Mouse (Mus musculus) embryonic facial prominence, embryonic 11.5 days (tissue): ENCODE data around the gene Ascl4. TPM values are rescaled to one million over a fixed set of nuclear protein-coding genes. Genes with fewer than 3 reads are reported as not detected.

Experiments used
- ATAC-seq: fragments of 200-750 bp; cut with Nextera tagmentation; replicated peaks from 2 replicates; pipeline ENCODE4 v1.8.0; 2017; ENCODE audit warnings: low read depth; ENCODE audit not compliant: insufficient number of reproducible peaks, low FRiP score, low TSS enrichment
- DNase-seq: peaks from one replicate; pipeline ENCODE4 v3.0.0-alpha.2; 2015; ENCODE audit warnings: low spot score
- H3K27ac ChIP-seq: fragments of 300-500 bp; sonication (generic); replicated peaks from 2 replicates; pipeline ENCODE4 v1.5.1; 2014; ENCODE audit warnings: mild to moderate bottlenecking, low read depth, low read length, control low read depth
- H3K27me3 ChIP-seq: fragments of 300-500 bp; sonication (generic); 2 replicates; pipeline ENCODE4 v1.6.1; 2014; ENCODE audit warnings: mild to moderate bottlenecking, low read length, moderate library complexity, mixed read lengths; ENCODE audit not compliant: control insufficient read depth, insufficient read depth
- H3K36me3 ChIP-seq: fragments of 300-500 bp; sonication (generic); replicated peaks from 2 replicates; pipeline ENCODE4 v1.6.1; 2014; ENCODE audit warnings: low read depth, mild to moderate bottlenecking, low read length, moderate library complexity, mixed read lengths; ENCODE audit not compliant: control insufficient read depth, insufficient read depth
- H3K4me1 ChIP-seq: fragments of 300-500 bp; sonication (generic); 2 replicates; pipeline ENCODE4 v1.6.1; 2014; ENCODE audit warnings: low read length, mixed read lengths; ENCODE audit not compliant: control insufficient read depth, insufficient read depth
- H3K4me2 ChIP-seq: fragments of 300-500 bp; sonication (generic); 2 replicates; pipeline ENCODE4 v1.6.1; 2014; ENCODE audit warnings: low read depth, mild to moderate bottlenecking, control low read depth, low read length, moderate library complexity
- H3K4me3 ChIP-seq: fragments of 300-500 bp; sonication (generic); 2 replicates; pipeline ENCODE4 v1.5.1; 2014; ENCODE audit warnings: low read depth, low read length, control low read depth
- H3K9ac ChIP-seq: fragments of 300-500 bp; sonication (generic); replicated peaks from 2 replicates; pipeline ENCODE4 v1.6.1; 2014; ENCODE audit warnings: mild to moderate bottlenecking, control low read depth, low read length
- H3K9me3 ChIP-seq: fragments of 300-500 bp; sonication (generic); replicated peaks from 2 replicates; pipeline ENCODE4 v1.6.1; 2016; ENCODE audit warnings: mild to moderate bottlenecking, low read length, inconsistent platforms, mixed read lengths; ENCODE audit not compliant: control insufficient read depth
- WGBS: fragments of 180-500 bp; shearing (Covaris S2); extraction: QIAGEN DNeasy Blood & Tissue Kit; methylation state at CpG from one replicate; pipeline ENCODE4 v1.1.7; 2014; 5-methylcytosine and 5-hydroxymethylcytosine counted together
- polyA plus RNA-seq: library from polyadenylated mRNA; unstranded; fragments of >200 nt; fragmentation: Nextera tagmentation; extraction: Ambion mirVana; gene quantifications from 2 replicates; pipeline ENCODE4 v1.2.1, GENCODE M21; 2014

The Ascl4 gene
- polyA plus RNA-seq, 1 experiment from 2014 or later, result 0.50 TPM

DNA sequence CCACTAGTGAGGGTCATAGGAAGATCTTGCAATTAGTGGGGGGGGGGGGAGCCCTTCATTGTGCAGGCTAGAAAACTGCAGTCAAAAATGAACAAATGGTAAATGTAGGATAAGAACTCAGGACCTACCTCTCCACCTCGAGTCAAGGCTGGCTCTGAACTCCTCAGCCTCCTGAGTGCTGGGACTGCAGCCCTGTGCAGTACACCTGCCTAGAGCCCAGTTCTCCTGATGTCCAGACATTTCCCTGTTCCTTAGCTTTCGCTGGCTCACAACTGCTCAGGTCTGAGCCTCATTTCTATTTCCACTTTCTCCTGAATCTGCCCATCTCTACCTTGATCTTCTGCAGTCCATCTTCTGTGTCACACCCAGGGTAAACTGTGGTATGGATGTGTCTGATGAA lies 39.0 kb downstream of the Ascl4 start:
- Histone ChIP-seq H3K27me3 (no peaks in the 10 kb centered on the region), H3K4me2 (no peak overlapping the region), H3K4me1 (no peaks in the 10 kb centered on the region), H3K9me3 (no peaks in the 10 kb centered on the region), H3K27ac (no peak overlapping the region), H3K4me3 (no peak overlapping the region), H3K9ac (no peak overlapping the region), H3K36me3 (no peaks in the 10 kb centered on the region)
- ATAC-seq, result no peak
- DNase-seq, result no peak
- 56% methylated on average over 2 of the region's 2 CpGs for WGBS

DNA sequence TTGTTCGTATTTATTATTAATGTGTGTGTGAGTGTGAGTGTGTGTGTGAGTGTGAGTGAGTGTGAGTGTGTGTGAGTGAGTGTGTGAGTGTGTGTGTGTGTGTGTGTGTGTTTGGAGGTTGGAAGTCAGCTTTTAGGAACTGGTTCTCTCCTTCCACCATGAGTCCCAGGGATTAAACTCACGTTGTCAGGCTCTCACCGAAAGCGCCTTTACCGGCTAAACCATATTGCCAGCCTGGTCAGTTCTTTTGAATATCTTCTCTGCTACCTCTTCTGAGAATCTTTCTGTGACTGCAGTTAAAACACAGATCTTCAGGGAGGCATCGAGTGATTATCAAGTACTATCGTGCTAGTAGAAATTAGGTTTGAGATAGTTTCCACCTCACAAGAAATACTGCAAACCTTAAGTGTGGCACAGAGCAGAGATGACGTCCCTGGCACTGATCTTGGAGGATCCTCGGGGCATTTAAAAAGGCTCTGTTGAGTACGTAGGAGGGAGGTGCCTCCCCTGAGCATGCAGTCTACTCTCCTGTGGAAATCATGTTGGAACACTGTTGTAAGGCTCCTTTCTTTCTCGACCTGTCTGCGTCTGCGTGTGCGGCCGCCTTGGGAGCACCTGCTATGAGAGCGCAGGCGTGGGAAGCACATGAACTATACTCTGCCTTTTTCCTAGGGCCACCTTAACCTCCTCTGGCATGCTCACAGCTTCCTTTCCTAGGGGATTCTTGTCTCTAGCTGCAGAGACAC lies 40.1 kb downstream of the Ascl4 start:
- ATAC-seq (0 out of 2 replicates have a peak, but pooled peaks have one; percentile 9), DNase-seq (no peak)
- Histone ChIP-seq H3K36me3 (no peaks in the 10 kb centered on the region), H3K4me2 (no peak overlapping the region), H3K9ac (no peak overlapping the region), H3K9me3 (no peaks in the 10 kb centered on the region), H3K27me3 (no peaks in the 10 kb centered on the region), H3K27ac (no peak overlapping the region), H3K4me3 (no peak overlapping the region), H3K4me1 (no peaks in the 10 kb centered on the region)
- WGBS, result 64% methylated on average over 17 of the region's 17 CpGs

DNA sequence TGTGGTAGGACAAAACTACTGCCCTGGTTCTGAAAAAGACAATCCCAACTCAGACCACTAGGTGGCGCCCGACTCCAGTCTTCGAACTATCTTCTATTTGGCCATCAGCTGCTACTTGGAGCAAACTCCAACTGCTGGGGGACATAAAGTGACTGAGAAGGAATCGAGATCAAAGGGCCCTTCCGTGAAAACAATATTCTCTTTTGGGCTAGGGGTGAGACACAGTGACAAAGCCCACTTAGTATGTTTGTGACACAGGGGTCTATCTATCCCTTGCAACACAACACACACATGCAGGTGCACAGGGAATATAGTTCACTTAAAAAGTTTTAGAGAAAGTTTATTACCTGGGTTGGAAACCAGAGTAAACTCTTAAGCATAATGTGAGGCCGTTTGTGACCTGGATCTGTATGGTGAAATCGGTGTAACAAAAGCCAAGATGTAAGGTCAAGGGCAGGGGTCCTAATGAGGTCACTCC lies 40.7 kb downstream of the Ascl4 start:
- Histone ChIP-seq H3K4me1 (no peaks in the 10 kb centered on the region), H3K9ac (no peak overlapping the region), H3K36me3 (no peaks in the 10 kb centered on the region), H3K27ac (no peak overlapping the region), H3K9me3 (no peaks in the 10 kb centered on the region), H3K4me2 (no peak overlapping the region), H3K27me3 (no peaks in the 10 kb centered on the region), H3K4me3 (no peak overlapping the region)
- ATAC-seq, result 0 out of 2 replicates have a peak, but pooled peaks have one; percentile 23
- 13% methylated on average over 7 of the region's 7 CpGs for WGBS
- peak; percentile 85 for DNase-seq

DNA sequence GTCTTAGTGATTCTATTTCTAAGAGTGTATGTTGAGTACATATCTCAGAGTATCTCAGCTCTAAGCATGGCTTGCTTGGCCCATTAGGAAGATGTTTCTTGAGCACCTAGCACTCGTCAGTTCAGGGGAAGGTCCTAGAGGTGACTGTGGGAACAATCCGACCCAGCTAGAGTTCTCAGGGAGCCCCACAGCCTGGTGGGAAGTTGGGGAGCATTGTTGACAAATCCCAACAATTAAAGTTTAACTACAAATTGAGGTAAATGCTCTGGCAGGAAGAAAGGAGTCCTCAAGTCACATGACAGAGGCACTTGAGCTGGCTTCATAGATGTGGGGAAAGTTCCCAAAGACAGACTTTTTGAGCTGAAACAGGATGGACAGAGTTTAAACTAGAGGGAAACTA lies 41.2 kb downstream of the Ascl4 start:
- no peak overlapping the region for H3K4me3 ChIP-seq
- H3K9ac ChIP-seq, result no peak overlapping the region
- H3K27ac ChIP-seq, result no peak overlapping the region
- ATAC-seq, result no peak
- no peaks in the 10 kb centered on the region for H3K36me3 ChIP-seq
- no peaks in the 10 kb centered on the region for H3K27me3 ChIP-seq
- H3K4me2 ChIP-seq, result no peak overlapping the region
- H3K4me1 ChIP-seq, result no peaks in the 10 kb centered on the region
- no peak for DNase-seq
- H3K9me3 ChIP-seq, result no peaks in the 10 kb centered on the region
- 43% methylated on average over 2 of the region's 2 CpGs for WGBS

DNA sequence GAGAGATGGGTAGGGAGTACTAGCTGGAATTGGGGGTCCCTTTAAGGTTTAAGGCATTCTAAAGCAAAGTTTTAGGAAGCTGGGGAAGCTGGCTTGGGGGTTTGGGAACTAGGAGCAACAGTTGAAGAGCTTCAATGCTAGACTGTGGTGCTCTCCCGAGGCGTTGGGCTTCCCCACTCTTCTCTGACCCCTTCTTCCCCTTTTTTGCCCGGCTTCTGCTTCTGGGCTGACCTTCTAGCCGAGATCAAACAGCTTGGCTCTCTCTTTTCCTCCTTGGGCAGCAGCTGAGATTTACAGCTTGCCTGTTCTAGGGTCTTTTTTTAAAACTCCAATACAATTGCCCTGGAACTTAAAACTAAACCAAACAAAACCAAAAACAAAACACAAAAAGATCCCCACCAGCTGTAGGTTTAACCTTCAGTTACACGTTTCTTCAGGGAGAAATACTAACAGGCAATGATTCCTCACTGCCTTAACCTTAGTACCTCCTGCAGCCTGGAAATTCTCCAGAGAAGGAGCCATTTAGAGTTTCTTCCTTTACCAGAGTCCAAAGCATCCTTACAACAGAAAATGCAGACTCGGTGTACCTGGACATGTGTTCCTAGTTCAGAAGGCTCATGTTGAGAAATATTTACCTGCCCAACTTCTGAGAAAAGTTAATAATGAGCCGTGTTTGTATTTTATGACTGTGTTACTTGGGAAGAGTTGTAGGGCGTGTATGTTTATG lies 42.6 kb downstream of the Ascl4 start:
- Histone ChIP-seq H3K4me2 (no peak overlapping the region), H3K27me3 (no peaks in the 10 kb centered on the region), H3K9me3 (no peaks in the 10 kb centered on the region), H3K4me1 (no peaks in the 10 kb centered on the region), H3K4me3 (no peak overlapping the region), H3K9ac (no peak overlapping the region), H3K36me3 (no peaks in the 10 kb centered on the region), H3K27ac (no peak overlapping the region)
- DNase-seq, result no peak
- ATAC-seq, result no peak
- WGBS, result 49% methylated on average over 8 of the region's 8 CpGs

DNA sequence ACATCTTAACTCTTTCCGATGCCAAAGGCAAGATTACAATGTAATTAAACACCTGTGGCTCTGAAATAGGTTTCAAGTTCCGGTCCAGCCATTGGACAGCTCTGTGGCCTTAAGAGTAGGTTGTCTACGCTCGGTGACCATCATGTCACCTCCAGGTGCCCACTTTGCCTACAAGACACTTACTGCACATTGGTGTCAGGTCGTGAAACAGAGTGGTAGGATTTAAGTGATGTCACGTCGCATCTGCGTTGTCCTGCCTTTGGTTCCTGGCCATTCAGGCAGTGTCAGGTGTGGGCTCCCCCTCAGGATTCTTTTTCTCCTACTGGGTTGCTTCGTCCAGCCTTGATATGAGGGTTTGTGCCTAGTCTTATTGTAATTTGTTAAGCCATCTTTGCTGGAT lies 44.3 kb downstream of the Ascl4 start:
- DNase-seq (no peak), ATAC-seq (no peak)
- 86% methylated on average over 9 of the region's 9 CpGs for WGBS
- no peak overlapping the region for H3K4me3 ChIP-seq
- H3K36me3 ChIP-seq, result no peaks in the 10 kb centered on the region
- no peak overlapping the region for H3K4me2 ChIP-seq
- no peaks in the 10 kb centered on the region for H3K4me1 ChIP-seq
- H3K27me3 ChIP-seq, result no peaks in the 10 kb centered on the region
- H3K9me3 ChIP-seq, result no peaks in the 10 kb centered on the region
- H3K27ac ChIP-seq, result no peak overlapping the region
- H3K9ac ChIP-seq, result no peak overlapping the region

DNA sequence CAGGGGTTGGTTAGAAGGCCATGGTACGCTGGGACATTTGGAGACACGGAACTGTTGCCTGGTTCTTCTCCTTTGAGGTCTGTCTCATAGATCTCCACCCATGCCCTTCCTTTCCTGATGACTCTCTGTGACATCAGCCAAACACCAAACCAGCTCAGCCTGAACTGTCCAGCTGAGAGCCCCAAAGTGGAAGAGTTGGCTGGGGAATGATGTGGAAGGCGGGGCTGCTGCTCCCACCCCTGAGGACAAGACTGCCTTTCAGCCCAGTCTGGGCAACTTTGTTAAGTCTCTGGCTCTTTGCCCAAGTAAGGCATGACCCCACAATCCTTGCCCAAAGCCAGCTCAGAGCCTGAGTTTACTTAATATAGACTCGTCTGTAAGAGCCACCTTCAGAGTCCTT lies 45.4 kb downstream of the Ascl4 start:
- Histone ChIP-seq H3K9me3 (no peaks in the 10 kb centered on the region), H3K27me3 (no peaks in the 10 kb centered on the region), H3K9ac (no peak overlapping the region), H3K4me2 (no peak overlapping the region), H3K4me1 (no peaks in the 10 kb centered on the region), H3K4me3 (no peak overlapping the region), H3K36me3 (no peaks in the 10 kb centered on the region), H3K27ac (no peak overlapping the region)
- no peak for DNase-seq
- 90% methylated on average over 4 of the region's 4 CpGs for WGBS
- ATAC-seq, result no peak

DNA sequence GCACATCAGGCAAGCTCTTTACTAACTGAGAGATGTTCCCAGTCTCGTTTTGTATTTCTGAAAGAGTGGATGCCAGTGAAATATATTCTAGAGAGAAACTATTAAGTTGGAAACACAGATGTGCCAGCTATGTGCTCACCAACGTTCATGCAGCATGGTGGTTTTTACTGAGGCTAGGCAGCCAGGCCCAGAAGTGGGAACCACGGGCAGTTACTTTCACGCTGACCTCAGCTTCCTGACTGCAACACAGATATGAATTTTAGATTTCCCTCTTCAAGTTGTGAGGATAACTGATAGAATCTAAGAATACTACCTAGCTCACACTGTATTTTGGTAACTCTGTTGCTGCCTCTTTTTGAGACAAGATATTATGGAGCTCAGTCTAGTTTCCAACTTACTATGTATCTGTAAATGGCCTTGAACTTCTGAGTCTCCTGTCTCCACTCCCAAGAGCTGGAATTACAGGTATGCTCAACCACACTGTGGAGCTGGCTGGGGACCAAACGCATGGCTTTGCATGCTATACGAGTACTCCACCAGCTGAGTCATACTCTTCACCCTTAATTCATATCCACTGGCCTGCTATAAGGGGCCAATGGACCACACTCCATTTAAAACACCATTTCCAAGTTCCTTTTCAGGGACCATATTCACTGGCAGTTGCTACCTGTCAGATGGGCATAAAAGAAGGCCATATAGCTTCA lies 62.1 kb downstream of the Ascl4 start:
- Histone ChIP-seq H3K4me1 (no peaks in the 10 kb centered on the region), H3K9me3 (no peaks in the 10 kb centered on the region), H3K36me3 (no peaks in the 10 kb centered on the region), H3K27me3 (no peaks in the 10 kb centered on the region), H3K9ac (no peak overlapping the region), H3K27ac (no peak overlapping the region), H3K4me2 (no peak overlapping the region), H3K4me3 (no peak overlapping the region)
- 80% methylated on average over 6 of the region's 6 CpGs for WGBS
- DNase-seq (no peak), ATAC-seq (no peak)
